Mouse (Mus musculus): Measurements from ENCODE around the gene Elp1. TPM values are rescaled to one million over a fixed set of nuclear protein-coding genes. Genes with fewer than 3 reads are reported as not detected.

Gene Elp1
- total RNA-seq (2021) = 100 to 1,000 TPM; 102 to 104 TPM

GRCm38 (mm10) chr4:56801907-56802668 is at the start of gene Elp1, which contains the start of gene Fam206a:
TSS of gene Elp1 (minus strand) at chr4:56802331.
TSS of gene Fam206a (plus strand) at chr4:56802345.
- peak; percentile 95 for DNase-seq
- intact Hi-C loops (cut with DNase I) = no loop called here

GRCm38 (mm10) chr4:56850724-56851123 is 48.6 kb upstream of the Elp1 start:
- DNase-seq = peak; percentile 20
- intact Hi-C loops (cut with DNase I) = no loop called here

DNA sequence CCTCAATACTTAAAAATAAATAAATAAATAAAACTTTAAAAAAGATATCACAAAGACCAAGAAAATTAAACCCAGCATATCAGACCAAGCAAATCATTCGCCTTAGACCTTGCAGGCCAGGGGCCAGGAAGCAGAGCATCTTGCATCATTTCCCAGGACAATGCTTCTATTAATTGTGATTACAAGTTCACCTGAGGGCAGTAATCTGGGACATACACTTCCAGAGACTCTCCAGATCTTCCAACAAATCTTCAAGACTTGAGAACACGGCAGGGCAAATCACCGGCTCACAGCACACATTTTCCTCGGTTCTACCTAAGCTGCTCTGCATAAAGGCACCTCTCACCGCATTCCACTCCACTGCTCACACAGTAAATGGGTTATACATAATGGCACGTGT is 45.9 kb upstream of the Elp1 start:
- intact Hi-C loops (cut with DNase I) = no loop called here
- DNase-seq = no peak

DNA sequence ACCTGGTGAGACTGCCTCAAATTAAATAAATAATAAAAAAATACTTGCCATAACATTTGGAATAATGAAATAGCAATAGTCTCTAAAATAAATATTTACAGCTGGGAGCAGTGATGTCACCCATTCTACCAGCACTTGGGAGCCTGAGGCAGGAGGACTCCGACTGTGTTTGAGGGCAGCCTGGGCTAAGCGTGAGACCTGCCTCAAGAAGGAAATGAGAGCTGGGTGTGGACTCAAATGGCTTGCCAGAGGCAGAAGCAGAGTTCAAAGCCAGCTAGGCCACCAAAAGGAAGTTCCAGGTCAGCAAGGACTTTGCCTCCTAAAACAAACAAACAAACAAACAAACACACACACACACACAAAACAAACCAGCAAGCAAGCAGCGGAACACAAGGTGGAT is 45.3 kb upstream of the Elp1 start:
- no peak for DNase-seq

GRCm38 (mm10) chr4:56845896-56846533 is 43.9 kb upstream of the Elp1 start:
- intact Hi-C loops (cut with DNase I) = no loop called here

More for the DNA sequence above, 45.3 kb upstream of the Elp1 start:
- intact Hi-C loops (cut with DNase I) = no loop called here

GRCm38 (mm10) chr4:56844911-56845310 is 42.8 kb upstream of the Elp1 start:
- intact Hi-C loops (cut with DNase I) = no loop called here
- DNase-seq = no peak

More at GRCm38 (mm10) chr4:56845896-56846533, 43.9 kb upstream of the Elp1 start:
- no peak for DNase-seq

- intact Hi-C loops (cut with DNase I) = no loop called here
Observed at GRCm38 (mm10) chr4:56843963-56844362, 41.8 kb upstream of the Elp1 start.

GRCm38 (mm10) chr4:56842501-56842900 is 40.4 kb upstream of the Elp1 start:
- no peak for DNase-seq
- intact Hi-C loops (cut with DNase I) = no loop called here

More at GRCm38 (mm10) chr4:56843963-56844362, 41.8 kb upstream of the Elp1 start:
- no peak for DNase-seq

DNA sequence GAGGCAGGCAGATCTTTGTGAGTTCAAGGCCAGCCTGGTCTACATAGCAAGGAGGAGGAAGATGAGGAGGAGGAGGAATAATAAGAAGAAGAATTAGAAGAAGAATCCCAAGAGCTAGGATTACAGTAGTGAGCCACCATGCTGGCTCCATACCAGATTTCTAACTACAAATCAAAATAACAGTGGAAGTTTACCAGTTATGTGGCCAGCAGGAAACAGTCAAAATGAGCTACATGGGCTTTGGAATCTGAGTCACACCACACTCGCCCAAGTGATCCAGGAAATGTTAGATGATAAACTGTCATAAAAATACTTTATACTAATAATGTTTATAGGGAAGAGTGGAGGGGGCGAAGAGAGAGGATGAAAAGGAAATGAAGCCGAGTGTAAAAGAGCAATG is 38.2 kb upstream of the Elp1 start:
- intact Hi-C loops (cut with DNase I) = no loop called here
- no peak for DNase-seq

DNA sequence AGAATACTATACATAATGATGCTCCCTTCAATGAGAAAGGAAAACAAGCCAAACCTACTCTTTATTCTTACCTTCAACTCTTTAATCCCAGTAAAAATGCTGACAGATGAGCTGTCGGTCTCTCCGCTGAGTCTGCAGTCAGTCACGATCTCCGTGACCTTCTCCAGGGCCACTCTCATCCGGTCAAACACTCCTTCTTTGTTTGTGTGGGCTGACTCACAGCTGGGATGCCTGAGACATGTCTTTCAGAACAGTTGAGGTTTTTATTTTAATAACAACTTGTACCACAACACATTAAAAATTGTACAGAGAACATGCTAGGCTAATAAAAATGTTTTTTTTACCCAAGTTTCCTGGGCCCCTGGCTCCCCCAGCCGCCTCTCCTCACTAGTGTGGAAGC is 35.5 kb upstream of the Elp1 start:
- intact Hi-C loops (cut with DNase I) = no loop called here
- no peak for DNase-seq

GRCm38 (mm10) chr4:56831998-56832397 is 29.9 kb upstream of the Elp1 start:
- no peak for DNase-seq
- intact Hi-C loops (cut with DNase I) = no loop called here

GRCm38 (mm10) chr4:56831013-56831609 is 29.0 kb upstream of the Elp1 start:
- no peak for DNase-seq
- intact Hi-C loops (cut with DNase I) = no loop called here

DNA sequence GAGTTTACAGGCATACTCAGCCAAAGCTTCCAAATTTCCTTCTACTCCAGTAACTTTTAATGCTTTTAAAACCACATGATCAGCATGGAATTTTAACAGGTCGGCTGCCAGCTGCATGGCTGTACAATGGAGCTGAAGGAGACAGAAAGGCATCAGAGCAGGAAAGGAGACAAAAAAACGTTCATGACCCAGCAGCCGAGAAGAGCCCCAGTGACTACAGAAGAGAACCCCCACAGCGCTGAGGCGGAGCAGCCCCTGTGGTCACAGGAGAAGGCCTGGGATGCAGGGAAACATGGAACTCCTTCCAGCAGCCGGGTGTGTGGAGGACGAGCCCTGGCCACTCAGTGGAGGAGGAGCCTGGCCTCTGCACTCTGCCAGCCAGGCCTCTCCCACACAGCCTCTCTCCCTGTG is 27.4 kb upstream of the Elp1 start:
- peak; percentile 13 for DNase-seq
- intact Hi-C loops (cut with DNase I) = no loop called here

- intact Hi-C loops (cut with DNase I) = no loop called here
- no peak for DNase-seq
Observed at GRCm38 (mm10) chr4:56828932-56829331, 26.8 kb upstream of the Elp1 start.

DNA sequence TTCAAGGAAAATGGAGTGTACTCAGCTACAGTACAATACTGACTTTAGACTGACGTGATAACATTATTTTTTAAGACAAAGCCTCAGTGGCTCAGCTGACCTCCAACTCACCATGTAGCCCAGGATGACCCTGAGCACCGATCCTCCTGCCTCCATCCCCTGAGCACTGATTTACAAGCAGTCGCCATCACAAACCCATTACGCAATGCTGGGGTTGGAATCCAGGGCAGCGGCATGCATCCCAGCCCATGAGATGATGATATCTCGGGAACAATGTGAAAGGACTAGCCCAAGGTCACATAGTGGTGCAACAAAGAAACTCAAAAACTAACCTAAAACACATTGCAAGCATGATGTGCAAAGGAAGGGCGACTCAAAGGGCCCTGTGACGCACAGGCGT is 22.1 kb upstream of the Elp1 start:
- DNase-seq = no peak
- intact Hi-C loops (cut with DNase I) = no loop called here

DNA sequence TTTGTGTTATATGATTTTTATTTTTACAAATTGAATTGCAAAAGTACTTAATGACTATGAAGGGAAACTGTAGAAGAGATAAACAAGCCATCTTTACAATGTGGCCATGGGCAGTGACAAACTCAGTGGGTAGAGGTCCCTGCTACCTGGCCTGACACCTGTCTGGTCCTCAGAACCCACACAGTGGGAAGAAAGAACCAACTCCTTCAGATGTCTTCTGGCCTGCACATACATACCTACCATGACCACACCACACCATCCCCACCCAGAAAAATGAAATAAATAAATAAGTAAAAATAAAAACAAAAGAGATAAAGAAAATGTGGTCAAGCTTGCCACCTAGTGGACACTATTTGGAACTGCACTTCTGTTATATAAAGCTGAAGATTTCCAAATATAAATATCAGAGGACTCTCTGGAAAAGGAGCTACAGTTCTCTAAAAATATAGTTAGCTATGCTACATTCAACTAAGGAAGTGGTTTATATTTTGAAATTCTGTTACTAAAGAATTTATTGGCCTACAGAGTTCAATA is 18.0 kb upstream of the Elp1 start:
- DNase-seq = no peak
- intact Hi-C loops (cut with DNase I) = no loop called here

- intact Hi-C loops (cut with DNase I) = no loop called here
- DNase-seq = no peak
Observed at GRCm38 (mm10) chr4:56815131-56815530, 13.0 kb upstream of the Elp1 start.

DNA sequence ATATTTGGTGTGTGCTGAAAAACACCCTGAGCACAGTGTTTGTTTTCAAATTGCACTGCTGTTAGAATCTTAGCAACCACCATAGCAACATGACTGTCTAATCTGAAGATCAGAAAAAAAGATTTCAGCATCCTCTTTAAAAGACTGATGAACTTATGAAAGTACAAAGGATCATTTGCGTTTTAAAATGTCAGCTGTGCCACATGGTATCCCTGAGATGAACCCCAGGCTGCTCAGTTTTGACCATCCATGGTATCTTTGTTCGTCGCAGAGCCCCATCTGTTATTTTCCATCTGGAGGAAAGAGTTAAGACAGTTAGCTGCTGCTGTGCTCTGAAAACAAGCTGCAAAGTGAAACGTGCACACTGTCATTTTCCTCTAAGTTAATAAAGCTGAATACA is 10.0 kb upstream of the Elp1 start:
- intact Hi-C loops (cut with DNase I) = no loop called here
- no peak for DNase-seq

DNA sequence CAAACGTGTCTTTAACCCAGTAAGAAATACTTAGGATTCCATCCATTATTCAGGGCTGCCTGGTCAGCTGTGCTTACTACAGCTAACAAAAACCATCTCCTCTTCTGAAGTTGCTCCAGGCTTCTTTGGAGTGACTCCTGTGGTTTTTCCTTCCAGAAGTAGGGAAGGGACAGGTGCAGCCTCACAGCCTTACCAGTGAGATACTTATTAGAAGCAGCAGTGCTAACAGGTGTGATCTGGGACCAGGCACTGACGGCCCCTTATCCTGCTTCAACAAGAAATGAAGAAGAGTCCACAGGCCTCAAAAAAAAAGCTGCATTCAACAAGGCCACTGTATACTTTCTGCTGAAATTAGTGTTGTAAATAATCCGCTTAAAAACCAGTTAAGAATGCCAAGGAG is 9.5 kb upstream of the Elp1 start:
- intact Hi-C loops (cut with DNase I) = no loop called here
- DNase-seq = no peak

DNA sequence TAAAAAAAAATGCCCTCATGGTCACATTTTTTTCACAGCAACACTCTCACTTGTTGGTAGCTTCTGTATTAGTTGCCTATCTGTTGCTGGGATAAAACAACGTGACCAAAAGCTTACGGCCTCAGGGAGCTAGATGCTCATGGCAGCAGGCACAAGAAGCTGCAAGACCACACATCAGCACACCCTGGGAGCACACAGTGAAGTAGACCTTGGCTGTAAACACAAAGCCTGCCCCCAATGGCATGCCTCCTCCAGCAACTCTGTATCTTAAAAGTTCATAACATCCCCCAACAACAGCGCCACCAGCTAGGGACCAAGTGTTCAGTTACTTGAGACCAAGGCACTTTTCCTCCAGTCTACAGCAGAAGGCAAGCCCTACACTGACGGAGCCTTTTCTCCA is 6.9 kb upstream of the Elp1 start:
- intact Hi-C loops (cut with DNase I) = no loop called here
- no peak for DNase-seq

- no peak for DNase-seq
- intact Hi-C loops (cut with DNase I) = no loop called here
Observed at GRCm38 (mm10) chr4:56802669-56803150, 579 bp upstream of the Elp1 start.
